Comparison of ENCODE assay signal across 8 mouse cellular contexts in the genomic region with DNA sequence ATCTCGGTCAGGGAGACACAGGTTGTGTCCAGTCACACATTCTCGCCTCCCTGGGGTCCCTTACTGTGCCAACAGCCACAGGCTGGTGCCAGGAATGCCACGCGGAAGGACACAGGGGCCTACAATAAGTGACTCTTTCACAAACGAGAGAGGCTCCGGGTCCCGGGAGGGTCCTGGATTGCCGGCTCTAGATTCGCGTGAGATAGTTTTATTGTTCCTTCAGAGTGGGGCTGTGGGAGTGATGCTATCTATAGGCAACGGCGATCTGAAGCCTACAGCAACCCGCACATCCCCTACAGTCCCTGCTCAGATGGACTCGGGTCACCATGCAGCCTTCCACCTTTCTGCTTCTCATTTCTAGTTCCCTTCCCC. TPM values are rescaled to one million over a fixed set of nuclear protein-coding genes. Genes with fewer than 3 reads are reported as not detected.
A peak's percentile ranks its signal among the peaks of the same experiment; 100 is the strongest.
DNase-seq lines count a peak whose midpoint lies in the region; ATAC-seq and TF ChIP-seq lines count a peak whose summit lies in the region.

No protein-coding gene starts in this region.

- peak; percentile 7; the same call in 1 of the 2 replicates for ATAC-seq in forebrain, postnatal 0 days
- no peak for ATAC-seq in intestine, embryonic 16.5 days
- ATAC-seq in stomach, postnatal 0 days (ENCODE audit: low FRiP score, low TSS enrichment), result 0 out of 2 replicates have a peak, but pooled peaks have one; percentile 0

- TF ChIP-seq EP300 in stomach, postnatal 0 days (optimal IDR thresholded peaks at IDR 0.05), result no peak

- peak overlapping the region; percentile 99 for H3K9ac ChIP-seq in forebrain, postnatal 0 days
- peak overlapping the region; percentile 98 for H3K9ac ChIP-seq in intestine, embryonic 16.5 days (ENCODE audit: low read depth, low read length)
- peak overlapping the region; percentile 66 for H3K9ac ChIP-seq in stomach, postnatal 0 days (ENCODE audit: low read length)

- DNase-seq in gastrocnemius, adult 2 months, result peak; percentile 52
- DNase-seq in gastrocnemius, postnatal 25 days, result no peak
- DNase-seq in B cell, adult 2 months, result peak; percentile 34 to 35
- DNase-seq in cerebellum, adult 11 months, result peak; percentile 75
- DNase-seq in forebrain, postnatal 0 days, result no peak
- peak; percentile 34 for DNase-seq in lung, postnatal 14 days
- DNase-seq in stomach, postnatal 0 days (ENCODE audit: low spot score), result no peak

- TF ChIP-seq CTCF in gastrocnemius, adult 2 months (IDR thresholded peaks at IDR 0.05), result no peak
- TF ChIP-seq CTCF in forebrain, postnatal 0 days (IDR thresholded peaks at IDR 0.05; ENCODE audit: low read depth), result no peak
- TF ChIP-seq CTCF in stomach, postnatal 0 days (IDR thresholded peaks at IDR 0.05; ENCODE audit: low read depth), result no peak

- no peaks in the 10 kb centered on the region for H3K27me3 ChIP-seq in forebrain, postnatal 0 days (ENCODE audit: insufficient read depth, low read length)
- H3K27me3 ChIP-seq in intestine, embryonic 16.5 days (replicated peaks; ENCODE audit: control insufficient read depth, insufficient read depth, low read length), result no peaks in the 10 kb centered on the region
- no peaks in the 10 kb centered on the region for H3K27me3 ChIP-seq in stomach, postnatal 0 days (ENCODE audit: control insufficient read depth, insufficient read depth, low read length)

- H3K27ac ChIP-seq in gastrocnemius, adult 2 months, result peak overlapping the region; percentile 100
- H3K27ac ChIP-seq in forebrain, postnatal 0 days (ENCODE audit: low read depth, low read length), result peak overlapping the region; percentile 99
- H3K27ac ChIP-seq in intestine, embryonic 16.5 days (ENCODE audit: low read length), result peak overlapping the region; percentile 99
- H3K27ac ChIP-seq in stomach, postnatal 0 days (replicated peaks), result peak overlapping the region; percentile 98

- intact Hi-C loops in gastrocnemius, adult 2 months (cut with DNase I), result loop anchor here (1.0 to 10.0 kb wide), 3 partner anchors 36 to 182 kb away; no protein-coding TSS in a partner anchor

- H3K36me3 ChIP-seq in forebrain, postnatal 0 days (ENCODE audit: insufficient read depth), result no peaks in the 10 kb centered on the region
- no peaks in the 10 kb centered on the region for H3K36me3 ChIP-seq in intestine, embryonic 16.5 days (ENCODE audit: control insufficient read depth, insufficient read depth, low read length)
- no peaks in the 10 kb centered on the region for H3K36me3 ChIP-seq in stomach, postnatal 0 days (ENCODE audit: control insufficient read depth, insufficient read depth, low read length)

- no peaks in the 10 kb centered on the region for H3K4me1 ChIP-seq in forebrain, postnatal 0 days (ENCODE audit: insufficient read depth)
- H3K4me1 ChIP-seq in intestine, embryonic 16.5 days (ENCODE audit: control insufficient read depth, insufficient read depth, low read length), result no peaks in the 10 kb centered on the region
- no peaks in the 10 kb centered on the region for H3K4me1 ChIP-seq in stomach, postnatal 0 days (replicated peaks; ENCODE audit: control insufficient read depth, insufficient read depth)

- H3K4me2 ChIP-seq in forebrain, postnatal 0 days (ENCODE audit: low read depth), result peak overlapping the region; percentile 77
- peak overlapping the region; percentile 70 for H3K4me2 ChIP-seq in intestine, embryonic 16.5 days (ENCODE audit: low read depth, low read length)
- peak overlapping the region; percentile 66 for H3K4me2 ChIP-seq in stomach, postnatal 0 days (replicated peaks; ENCODE audit: low read depth)

- 3% methylated on average over 14 of the region's 14 CpGs for WGBS in forebrain, postnatal 0 days
- WGBS in intestine, embryonic 16.5 days, result 4% methylated on average over 13 of the region's 14 CpGs
- WGBS in stomach, postnatal 0 days, result 6% methylated on average over 14 of the region's 14 CpGs

- no peaks in the 10 kb centered on the region for H3K9me3 ChIP-seq in forebrain, postnatal 0 days (ENCODE audit: low read length)
- H3K9me3 ChIP-seq in intestine, embryonic 16.5 days (ENCODE audit: control insufficient read depth, low read length), result no peaks in the 10 kb centered on the region
- H3K9me3 ChIP-seq in stomach, postnatal 0 days (ENCODE audit: control insufficient read depth, low read length), result no peaks in the 10 kb centered on the region

- H3K4me3 ChIP-seq in gastrocnemius, adult 2 months, result peak overlapping the region; percentile 93
- peak overlapping the region; percentile 82 for H3K4me3 ChIP-seq in forebrain, postnatal 0 days (ENCODE audit: low read depth, low read length)
- peak overlapping the region; percentile 89 for H3K4me3 ChIP-seq in intestine, embryonic 16.5 days (ENCODE audit: low read length)
- H3K4me3 ChIP-seq in stomach, postnatal 0 days (ENCODE audit: low read depth, low read length), result peak overlapping the region; percentile 90

RNA-seq across cellular contexts. Expression of a gene that starts 0.7 kb away (rescaled TPM):
- 100 to 1,000 TPM; 138 to 199 TPM for total RNA-seq in gastrocnemius, adult 2 months (2021)
- 100 to 1,000 TPM in 1 of 2 experiments, 10 to 100 TPM in 1; 87.2 to 130 TPM for total RNA-seq in gastrocnemius, postnatal 25 days (2021)
- 153 and 219 TPM in 2 replicates for total RNA-seq in forebrain, postnatal 0 days (2014; rRNA removed)
- polyA plus RNA-seq in forebrain, postnatal 0 days (2015; fragmentation: Nextera tagmentation; extraction: Ambion mirVana), result 101 and 114 TPM in 2 replicates
- 101 and 103 TPM in 2 replicates for polyA plus RNA-seq in intestine, embryonic 16.5 days (2015; fragmentation: Nextera tagmentation; extraction: Ambion mirVana)
- polyA plus RNA-seq in stomach, postnatal 0 days (2015; fragmentation: Nextera tagmentation; extraction: Ambion mirVana), result 73.9 and 74.3 TPM in 2 replicates

Comparison
In these comparisons a context has a peak if more than half of its experiments do, and no peak if none do; other contexts are left out.
1. DNase-seq: peak in gastrocnemius, adult 2 months (single experiment), B cell, adult 2 months (2 of 2), cerebellum, adult 11 months (single experiment) and lung, postnatal 14 days (single experiment); none in gastrocnemius, postnatal 25 days (single experiment), forebrain, postnatal 0 days (single experiment) and stomach, postnatal 0 days (single experiment).
2. Peak in every context shown above with its lines, with median percentiles within 50 percentile points of each other: H3K27ac ChIP-seq, H3K4me3 ChIP-seq, H3K4me2 ChIP-seq and H3K9ac ChIP-seq.